Mouse (Mus musculus) C2C12 (cell line): Measurements from ENCODE around the gene Gria4.

Source experiments
- CTCF ChIP-seq: IDR thresholded peaks from one replicate; pipeline ENCODE4 v1.5.1; 2011; ENCODE audit not compliant: control insufficient read depth, insufficient read depth, insufficient read length
- MYOD1 ChIP-seq: IDR thresholded peaks from one replicate; pipeline ENCODE4 v1.6.1; 2011; ENCODE audit warnings: low read depth; ENCODE audit not compliant: control insufficient read depth, insufficient read length

DNA sequence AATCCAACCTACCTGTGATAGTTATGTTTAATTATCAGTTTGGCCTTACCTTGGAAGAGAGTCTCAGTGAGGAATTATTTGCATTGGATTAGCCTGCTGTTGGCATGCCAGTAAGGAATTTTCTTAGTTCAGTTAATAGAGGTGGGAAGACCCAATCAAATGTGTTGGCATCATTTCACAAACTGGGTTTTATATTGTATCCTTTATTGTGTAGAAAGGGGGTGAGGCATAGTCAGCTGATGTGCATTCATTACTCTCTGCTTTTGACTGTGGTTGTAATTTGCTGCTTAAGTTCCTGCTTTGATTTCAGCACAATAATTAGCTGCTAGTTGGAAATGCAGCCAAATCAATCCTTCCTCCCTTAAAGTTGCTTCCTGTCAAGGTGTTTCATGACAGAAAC lies 83.7 kb downstream of the Gria4 start:
- TF ChIP-seq CTCF (no peak), MYOD1 (no peak)
